Mouse (Mus musculus): ENCODE measurements around the gene Rab40c.

The Rab40c gene

DNA sequence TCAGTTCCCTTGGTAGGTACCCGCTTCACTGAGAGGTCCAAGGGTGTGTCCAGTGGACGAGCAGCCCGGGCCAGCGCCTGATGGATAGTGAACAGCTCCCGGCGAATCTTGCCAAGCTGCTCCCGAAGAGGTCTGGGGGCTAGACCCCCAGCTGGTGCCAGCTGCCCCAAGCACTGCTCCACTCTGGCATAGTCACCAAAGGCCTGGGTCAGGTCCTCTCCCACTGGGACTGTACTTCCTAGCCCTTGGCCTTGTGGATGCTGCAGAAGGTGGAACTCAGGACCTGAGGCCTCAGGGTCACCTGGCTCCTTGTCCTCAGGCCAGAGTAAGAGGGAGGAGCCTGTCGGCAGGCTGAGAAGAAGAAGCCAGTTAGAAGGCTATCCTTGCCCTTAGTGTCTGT, 27.4 kb upstream of the Rab40c start:
- DNase-seq (ENCODE audit: extremely low read depth, insufficient read length, low spot score) = no peak

DNA sequence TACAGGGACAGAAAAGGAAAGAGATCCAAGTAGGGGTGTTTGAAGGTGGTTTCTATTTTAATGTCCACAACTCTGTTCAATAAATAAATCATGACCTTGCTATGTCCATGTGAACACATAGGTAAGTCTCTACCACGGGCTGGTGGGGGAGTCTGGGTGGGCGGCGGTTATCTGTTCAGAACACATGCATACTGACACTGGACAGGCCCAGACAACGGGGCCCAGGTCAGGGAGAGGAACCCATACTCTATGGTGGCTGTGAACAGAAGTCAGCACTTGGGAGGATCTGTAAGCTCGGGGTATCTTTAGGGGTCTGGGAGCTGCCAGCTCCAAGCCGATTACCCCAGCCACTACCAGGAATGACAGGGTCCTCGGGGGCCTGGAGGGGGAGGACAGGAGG, 26.8 kb upstream of the Rab40c start:
- no peak for DNase-seq (ENCODE audit: extremely low read depth, insufficient read length, low spot score)

DNA sequence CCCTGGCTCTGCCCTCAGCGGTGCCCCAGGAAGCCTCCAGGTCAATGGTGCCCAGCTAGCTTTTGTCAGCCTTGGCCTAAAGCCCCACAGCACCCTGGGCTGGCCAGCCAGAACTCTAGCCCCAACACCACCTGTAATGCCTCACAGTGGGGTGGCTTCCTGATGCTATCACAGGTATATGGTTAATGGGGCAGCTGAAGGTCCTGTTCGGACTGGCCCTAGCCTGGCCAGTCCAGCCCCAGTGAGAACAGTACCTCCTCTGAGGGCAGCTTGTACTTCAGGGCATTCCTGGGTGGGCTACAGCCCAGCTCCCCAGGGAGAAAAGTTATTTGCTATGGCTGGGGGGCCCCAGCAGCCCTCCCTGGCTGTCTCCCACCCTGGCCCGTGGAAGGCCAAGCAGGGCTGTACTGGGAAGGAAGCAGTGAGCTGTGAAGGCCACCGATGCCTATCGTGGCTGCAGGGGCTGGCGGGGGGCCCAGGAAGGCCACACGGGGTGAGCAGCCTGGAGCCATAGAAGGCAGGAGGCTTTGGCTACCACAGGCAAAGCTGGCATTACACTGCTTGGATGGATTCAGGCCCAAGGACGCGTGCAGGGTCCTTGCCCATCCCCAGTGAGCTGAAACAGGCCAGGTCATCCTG, 26.1 kb upstream of the Rab40c start:
- no peak for DNase-seq (ENCODE audit: extremely low read depth, insufficient read length, low spot score)

DNA sequence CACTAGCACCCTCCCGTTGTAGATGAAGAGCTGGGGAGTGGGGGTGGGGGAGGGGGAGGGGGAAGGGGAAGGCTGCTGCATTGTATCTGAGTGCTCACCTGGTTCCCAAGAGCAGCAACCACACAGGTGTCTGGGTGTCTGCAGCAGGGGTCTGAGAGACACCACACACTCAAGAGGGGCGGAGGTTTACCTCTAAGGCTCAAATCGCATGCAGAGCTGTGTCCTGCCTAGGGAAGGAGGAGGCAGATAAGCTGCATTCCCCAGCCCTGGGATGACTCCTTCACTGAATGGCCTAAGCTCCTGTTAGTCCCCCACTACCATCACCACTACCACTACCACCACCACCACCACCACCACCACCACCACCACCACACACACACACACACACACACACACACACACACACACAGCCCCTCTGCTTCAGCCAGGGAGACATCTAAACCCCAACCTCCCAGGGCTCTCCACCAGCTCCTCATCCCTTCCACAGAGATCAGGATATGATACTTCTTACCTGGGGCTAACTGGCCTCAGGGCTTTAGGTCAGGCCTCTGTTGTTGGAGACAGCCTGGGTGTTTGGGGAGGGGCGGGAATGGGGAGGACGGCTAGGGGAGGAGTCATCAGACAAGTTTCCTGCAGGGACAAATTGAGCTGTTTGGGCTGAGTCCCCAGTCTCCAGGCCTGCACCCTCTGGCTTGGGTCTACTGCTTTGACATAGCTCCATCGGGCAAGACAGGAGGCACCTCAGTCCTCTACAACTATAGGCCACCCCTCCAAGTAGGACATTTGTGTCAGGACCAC, 25.0 kb upstream of the Rab40c start, which contains the start of the genes Pigq and Nhlrc4:
Gene Pigq, minus strand, starts transcription at position 571 of the 798 bp plus-strand sequence.
Gene Nhlrc4, minus strand, starts transcription at position 596 of the 798 bp plus-strand sequence.
- no peak for DNase-seq (ENCODE audit: extremely low read depth, insufficient read length, low spot score)

DNA sequence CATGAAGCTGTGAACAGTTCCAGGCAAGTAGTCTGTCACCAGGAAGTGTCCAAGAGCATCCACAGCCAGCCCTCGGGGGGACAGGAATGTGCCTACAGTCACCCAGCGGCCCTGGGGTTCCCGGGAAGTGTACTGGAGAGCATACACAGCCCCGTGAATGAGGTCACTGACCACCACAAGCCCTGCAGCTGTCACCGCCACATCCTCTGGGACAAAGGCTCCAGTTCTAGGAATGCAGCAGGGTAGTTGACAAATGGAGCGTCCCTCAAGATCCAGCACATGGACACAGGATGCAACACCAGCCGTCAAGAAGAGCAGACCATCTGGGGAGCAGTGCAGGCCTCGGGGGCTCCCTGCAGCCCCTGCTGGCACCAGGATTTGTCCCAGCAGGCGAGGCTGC, 24.2 kb upstream of the Rab40c start:
- no peak for DNase-seq (ENCODE audit: extremely low read depth, insufficient read length, low spot score)

DNA sequence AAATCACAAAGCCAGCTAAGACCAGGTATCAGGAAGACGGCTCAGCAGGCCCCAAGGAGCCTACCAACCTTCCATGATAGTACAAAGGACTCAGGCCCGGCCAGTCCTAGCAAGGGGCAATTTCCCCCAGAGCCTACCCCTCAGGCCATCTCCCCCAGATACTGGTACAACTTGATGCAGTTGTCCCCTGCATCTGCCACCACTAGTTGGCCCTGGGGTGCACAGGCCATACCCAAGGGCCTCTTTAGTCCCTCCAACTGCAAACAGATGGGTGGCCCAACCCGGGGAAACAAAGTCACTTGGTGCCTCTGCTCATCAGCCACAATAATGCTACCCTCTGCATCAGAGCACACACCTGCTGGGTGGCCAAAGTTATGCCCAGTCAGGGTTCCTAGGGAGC, 23.7 kb upstream of the Rab40c start:
- DNase-seq (ENCODE audit: extremely low read depth, insufficient read length, low spot score) = no peak

DNA sequence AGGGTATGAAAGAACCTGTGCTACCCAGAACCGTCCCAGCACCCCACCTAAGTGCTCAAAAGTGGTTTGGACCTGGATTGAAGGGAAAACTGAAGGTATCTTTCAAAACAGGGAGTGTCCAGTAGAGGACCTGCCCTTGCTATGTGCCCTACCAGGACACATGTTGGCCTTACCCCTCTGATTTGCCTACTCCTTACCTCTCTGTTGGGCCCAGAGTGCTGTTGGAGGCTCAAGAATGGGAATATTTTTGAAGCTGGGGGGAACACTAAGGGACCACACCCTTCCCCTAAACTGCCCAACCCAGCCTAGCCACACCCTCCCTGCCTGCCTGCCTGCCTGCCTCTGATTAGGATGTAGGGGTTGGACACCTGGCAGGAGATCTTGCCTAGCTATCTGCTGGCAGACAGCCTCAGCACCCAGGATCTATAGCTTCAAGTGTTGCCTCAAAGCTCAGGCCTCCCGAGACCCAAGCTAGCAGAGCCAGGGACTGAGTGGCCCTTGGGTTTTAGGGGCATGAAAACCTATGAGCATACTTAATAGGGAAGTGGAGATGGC, 23.1 kb upstream of the Rab40c start:
- no peak for DNase-seq (ENCODE audit: extremely low read depth, insufficient read length, low spot score)

DNA sequence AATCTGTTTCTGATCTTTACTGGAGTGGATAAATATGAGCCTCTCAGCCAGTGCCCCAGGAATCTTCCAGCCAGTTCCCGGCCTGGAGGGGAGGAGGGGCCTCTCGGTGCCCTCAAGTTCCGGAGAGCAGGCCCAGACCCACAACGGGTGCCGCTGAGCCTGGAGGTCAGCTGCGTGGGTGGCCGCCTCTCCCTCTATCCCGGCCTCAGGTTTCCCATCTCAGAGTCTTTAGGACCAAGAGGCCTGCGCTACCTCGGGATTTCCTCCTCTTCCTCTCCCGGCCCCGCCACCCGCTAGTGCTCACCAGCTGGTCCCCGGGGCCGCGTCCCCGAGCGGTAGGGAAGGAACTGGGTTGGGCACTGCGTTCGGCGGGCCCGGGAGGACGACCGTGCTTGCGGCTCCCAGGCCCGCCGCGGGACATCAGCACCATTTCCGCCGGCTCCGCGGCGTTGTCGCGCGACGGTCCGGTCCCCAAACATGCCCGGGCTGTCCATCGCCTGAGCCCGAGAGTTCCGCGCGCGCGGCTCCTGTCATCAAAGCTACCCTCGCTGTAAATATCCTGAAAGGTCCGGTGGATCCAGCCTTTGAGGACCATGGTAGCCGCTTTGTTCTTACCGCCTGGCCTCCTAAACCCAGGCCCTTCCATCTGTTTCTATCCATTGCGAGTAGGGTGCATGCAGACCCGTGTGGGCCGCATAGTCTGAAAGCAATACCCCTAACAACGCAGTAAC, 22.1 kb upstream of the Rab40c start:
- DNase-seq (ENCODE audit: extremely low read depth, insufficient read length, low spot score) = peak; percentile 87

DNA sequence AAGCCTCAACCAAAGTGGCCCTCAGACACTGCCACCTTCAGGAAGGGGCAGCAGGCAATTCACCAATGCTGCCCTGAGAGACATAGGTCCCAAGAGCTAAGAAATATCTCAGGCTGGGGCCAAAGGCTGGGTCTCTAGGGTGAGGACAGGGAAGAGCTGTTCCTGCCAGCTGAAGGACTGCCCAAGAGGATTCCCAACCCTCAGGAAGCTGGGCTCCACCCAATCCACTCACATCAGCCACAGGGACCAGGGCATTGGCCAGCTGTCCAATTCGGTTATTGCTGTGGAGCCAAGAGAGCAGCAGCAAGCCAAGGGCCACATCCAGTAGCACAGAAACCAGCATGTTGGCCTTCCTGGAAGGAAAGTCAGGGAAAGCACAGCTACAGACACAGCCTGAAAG, 15.0 kb upstream of the Rab40c start:
- DNase-seq (ENCODE audit: extremely low read depth, insufficient read length, low spot score) = no peak

DNA sequence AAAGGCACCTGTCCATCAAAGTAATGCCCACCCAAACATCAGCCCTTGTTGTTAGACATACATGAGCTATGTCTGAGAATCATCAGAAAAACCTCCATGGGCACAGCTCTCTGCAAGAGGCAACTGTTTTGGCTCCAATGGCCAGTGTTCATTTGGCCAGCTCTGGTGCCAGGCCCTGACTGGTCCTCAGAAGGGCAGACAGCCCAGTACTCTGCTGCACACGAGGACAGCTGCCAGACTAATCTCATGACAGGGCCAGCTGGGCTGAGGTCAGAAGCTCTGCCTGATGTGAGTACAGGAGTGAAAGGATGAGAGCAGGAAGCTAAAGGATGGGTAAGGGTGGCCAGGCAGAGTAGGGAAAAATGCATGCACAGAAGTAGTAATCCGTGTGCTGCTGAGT, 5.8 kb upstream of the Rab40c start:
- DNase-seq (ENCODE audit: extremely low read depth, insufficient read length, low spot score) = no peak

DNA sequence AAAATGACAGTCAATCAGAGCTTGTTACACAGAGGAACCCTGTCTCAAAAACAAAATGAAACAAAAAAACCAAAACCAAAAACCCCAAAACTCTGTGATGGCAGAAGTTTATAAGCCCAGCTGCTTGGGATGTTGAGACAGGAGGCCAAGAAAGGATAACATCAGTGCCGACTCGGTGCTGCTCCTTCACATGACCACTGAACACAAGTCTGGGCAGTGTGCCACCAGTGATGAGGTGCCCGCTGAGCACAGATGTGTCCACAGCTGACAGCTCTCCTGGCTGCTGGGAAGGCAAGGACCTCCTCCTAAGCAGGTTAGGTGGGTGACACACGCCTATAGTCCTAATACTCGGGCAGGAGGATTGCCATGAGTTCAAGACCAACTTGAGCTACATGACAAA, 2.6 kb upstream of the Rab40c start:
- peak; percentile 38 for DNase-seq (ENCODE audit: extremely low read depth, insufficient read length, low spot score)

DNA sequence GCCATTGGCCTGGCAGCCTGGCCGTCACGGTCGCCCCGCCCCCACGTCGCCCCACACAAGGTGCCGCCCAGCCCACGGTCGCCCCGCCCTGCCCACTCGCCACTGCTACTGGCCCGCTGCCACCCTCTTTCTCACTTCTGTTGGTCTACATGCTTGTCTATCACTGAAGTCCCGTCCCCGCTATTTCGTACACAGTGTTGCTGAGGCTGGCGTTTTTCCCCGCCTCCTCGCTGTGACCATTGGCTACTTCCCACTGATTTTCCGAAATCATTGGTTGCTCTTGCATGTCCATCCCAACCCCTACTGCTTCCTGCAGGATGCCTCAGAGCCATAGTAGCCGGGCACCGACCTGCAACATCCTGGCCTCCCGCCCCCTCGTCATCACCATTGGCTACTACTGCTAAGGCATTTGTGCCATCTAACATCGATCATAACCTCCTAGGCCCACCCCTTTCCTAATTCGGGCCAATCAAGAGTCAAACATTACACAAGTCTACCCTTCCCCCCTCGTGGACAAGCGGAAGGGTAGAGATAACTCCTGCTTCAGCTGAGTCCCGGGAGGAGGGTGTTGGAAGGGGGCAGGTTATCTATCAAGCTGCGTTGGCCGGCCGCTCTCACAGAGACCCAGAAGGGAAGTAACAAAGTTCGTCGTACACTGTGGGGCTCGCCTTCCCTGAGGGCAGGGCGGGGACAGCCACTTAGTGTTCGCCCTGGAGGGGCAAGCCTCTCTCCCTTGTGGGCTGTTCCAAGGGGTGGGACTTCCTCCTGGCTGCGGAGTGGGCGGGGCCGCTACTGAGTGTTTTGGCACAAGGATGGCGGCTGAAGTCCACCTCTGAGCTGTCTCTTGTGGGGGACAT, 487 bp upstream of the Rab40c start:
- peak; percentile 99 for DNase-seq (ENCODE audit: extremely low read depth, insufficient read length, low spot score)

DNA sequence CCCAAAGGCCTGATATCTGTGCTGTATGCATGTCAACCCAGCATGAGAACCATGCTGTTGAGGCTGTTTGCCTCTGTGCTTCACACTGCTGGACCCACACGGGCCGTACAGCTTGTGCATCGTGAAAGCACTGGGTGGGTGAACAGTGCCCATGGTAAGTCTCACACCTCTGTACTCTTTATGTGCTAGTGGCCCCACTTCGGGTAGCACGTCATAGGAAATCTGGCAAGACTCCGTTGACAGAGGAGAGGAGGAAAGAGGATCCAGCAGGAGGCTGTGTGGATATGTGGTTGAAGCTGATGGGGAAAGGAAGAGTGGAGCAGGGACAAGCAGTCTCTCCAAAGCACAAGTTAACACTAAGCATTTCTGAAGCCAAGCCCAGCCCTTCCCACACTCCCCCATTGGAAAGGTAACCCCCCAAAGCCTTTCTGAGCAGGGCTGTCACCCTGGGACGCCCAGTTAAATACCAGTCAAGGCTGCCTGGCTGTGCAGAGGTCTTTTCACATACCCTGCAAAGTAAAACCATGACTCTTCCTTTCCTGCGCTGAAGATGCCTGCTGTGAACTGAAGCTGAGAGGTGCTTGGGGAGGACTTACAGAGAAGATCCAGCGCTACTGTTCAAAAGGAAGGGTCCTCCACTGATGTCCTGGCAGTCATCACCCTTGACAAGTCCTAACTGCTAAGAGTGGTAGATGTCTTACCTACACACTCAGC, 1.3 kb downstream of the Rab40c start:
- DNase-seq (ENCODE audit: extremely low read depth, insufficient read length, low spot score) = no peak

DNA sequence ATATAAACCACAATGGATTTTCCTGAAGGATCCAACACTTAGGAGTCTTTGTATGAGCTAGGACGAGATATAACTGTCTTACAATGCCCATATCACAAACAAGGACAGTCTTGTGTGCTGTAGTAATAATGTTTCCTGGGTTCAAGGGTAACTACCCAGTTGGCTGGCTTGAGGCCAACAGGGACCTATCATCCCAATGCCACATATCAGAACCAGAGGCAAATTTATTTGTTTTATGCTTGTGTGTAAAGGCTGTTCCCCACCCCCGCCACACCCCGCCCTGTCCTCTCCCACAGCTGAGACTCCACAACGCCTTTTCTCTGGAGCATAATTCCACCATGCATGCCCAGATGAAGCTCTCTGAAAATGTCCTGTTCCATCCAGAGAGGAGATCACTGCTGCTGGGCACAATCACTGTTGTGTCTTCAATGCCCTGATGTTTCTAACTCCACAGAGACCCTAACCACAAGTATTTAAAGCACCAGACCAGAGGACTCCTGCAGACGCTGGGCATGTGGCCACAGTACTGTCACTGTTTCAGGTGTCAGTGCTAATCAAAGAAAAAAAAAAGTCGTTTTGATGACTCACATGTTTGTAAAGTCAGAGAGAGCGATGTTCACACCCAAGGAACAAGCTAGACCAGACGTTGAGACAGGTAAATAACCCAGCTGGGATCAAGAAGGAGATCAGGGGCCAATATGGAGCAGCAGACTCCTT, 2.4 kb downstream of the Rab40c start:
- no peak for DNase-seq (ENCODE audit: extremely low read depth, insufficient read length, low spot score)

DNA sequence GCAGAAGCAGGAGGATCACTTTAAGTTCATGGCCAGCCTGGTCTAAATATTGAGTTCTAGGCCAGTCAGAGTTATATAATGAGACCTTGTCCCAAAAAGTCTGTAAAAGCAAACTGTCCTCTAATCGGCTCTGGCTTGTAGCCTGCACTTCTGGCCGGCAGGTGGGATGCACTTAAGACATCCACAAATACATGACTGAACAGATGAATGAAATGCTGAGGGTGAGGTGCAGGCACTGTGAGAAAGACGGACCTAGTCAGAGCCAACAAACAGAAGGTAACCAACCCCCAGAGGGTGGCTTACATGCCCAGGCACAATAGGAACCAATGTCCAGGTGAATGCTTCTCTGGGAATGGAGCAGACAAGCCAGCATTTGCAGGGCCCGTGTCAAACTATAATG, 5.2 kb downstream of the Rab40c start:
- DNase-seq (ENCODE audit: extremely low read depth, insufficient read length, low spot score) = no peak

DNA sequence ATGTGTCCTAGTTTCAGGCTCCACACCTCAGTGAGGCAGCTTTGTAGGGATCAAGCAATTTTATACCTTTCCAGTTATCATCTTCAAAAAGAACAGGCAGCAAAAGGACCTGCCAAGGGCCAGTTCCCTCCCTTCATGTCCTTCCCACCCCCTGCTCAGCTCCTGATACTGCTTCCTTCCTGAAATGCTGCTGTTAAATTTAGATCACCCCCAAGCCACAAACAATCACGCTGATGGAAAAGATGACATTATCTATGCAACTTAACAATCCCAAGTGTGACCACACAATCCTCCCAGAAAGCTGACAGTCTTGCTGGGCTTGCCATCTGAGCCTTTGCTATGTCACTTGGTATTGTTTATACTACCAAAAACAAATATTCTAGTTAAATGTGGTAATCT, 5.7 kb downstream of the Rab40c start:
- DNase-seq (ENCODE audit: extremely low read depth, insufficient read length, low spot score) = no peak

DNA sequence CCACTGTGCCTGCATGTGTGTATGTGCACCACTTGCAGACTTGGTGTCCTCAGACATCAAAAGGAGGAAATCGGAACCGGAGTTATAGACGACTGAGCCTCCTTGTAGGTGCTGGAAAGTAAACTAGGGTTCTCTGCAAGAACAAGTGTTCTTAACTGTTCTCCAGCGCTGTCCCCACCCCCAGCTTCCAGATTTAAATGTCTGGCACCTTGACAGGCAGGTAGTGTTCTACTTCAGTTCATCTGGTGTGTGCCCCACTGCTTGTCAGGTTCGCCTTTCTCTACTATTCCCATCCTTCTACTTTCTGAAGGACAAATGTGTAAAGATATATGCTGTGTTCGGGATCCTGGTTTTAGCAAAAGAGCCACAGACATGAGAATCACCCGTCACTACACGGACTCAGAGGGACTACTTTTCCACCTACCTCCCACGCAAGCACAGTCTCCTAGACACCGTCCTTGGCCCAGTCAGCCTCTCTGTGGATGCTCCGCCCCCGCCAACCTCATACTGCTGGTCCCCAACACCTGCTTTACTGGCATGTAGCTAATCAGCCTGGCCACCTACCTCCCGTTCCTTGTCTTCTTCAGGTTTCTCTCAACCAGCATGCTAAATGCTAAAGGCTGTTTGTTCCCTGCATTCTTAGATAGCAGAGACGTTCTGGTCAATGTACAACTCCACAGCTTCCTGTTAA, 6.2 kb downstream of the Rab40c start:
- DNase-seq (ENCODE audit: extremely low read depth, insufficient read length, low spot score) = no peak

DNA sequence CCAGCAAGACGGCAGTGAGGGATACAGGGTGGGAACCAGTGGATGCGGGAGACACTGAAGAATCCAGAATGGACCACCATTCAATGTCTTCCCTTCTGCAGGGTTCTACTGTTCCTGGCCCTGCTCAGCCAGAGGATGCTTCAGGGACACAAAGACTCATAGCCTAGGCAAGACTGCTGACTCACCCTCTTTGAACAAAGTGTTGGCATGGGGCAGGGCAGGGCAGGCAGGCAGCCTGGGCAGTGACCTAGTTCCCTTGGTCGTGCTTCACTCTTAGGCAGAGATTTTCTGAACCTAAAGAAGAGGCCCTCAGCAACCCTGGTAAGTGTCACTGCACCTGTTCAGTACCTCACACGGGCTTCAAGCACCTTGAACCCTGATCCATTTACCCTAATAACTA, 7.7 kb downstream of the Rab40c start:
- peak; percentile 45 for DNase-seq (ENCODE audit: extremely low read depth, insufficient read length, low spot score)

DNA sequence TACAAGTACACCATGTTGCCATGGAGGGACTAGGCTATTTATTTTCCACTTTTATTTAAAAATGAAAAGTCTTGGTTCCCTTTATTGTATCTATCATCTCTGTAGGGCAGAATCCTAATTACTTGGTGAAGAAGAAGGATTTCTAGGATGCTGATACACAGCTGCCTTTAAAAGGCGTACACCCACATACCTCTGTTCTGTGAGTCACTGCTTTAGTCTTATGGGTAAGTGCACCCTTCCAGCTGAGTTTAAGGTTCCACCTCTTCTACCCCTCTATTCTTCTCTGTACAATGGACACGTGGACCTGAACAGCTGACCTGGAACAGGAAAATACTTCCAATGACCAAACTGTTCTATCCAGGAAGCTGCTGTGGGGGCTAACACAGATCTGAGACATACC, 11.9 kb downstream of the Rab40c start:
- no peak for DNase-seq (ENCODE audit: extremely low read depth, insufficient read length, low spot score)
